Mouse (Mus musculus) bone marrow macrophage, adult 2 months (primary cell): Measurements from ENCODE around the gene Fbxl14. TPM values are rescaled to one million over a fixed set of nuclear protein-coding genes. Genes with fewer than 3 reads are reported as not detected.

ENCODE experiments used
- H3K27ac ChIP-seq: 2 replicates; pipeline ENCODE4 v1.5.1; 2012; ENCODE audit warnings: low read depth, low read length; ENCODE audit not compliant: insufficient read depth
- H3K4me1 ChIP-seq: 2 replicates; pipeline ENCODE4 v1.6.1; 2012; ENCODE audit warnings: low read length; ENCODE audit not compliant: control insufficient read depth, insufficient read depth
- H3K4me3 ChIP-seq: 2 replicates; pipeline ENCODE4 v1.5.1; 2012; ENCODE audit warnings: mild to moderate bottlenecking, low read length, moderate library complexity; ENCODE audit not compliant: insufficient read depth
- CTCF ChIP-seq: IDR thresholded peaks from 2 replicates; pipeline ENCODE4 v1.5.1; 2012; ENCODE audit warnings: low read depth, mild to moderate bottlenecking, low read length, moderate library complexity
- POLR2A ChIP-seq: IDR thresholded peaks from 2 replicates; pipeline ENCODE4 v1.6.1; 2012; ENCODE audit warnings: mild to moderate bottlenecking, low read depth, low read length, borderline replicate concordance
- polyA plus RNA-seq: library from polyadenylated mRNA; stranded (reverse); fragments of >200 nt; gene quantifications from 2 replicates; pipeline ENCODE4 v1.2.4, GENCODE M21; 2012; ENCODE audit not compliant: missing spikeins, insufficient read depth, insufficient read length

Gene Fbxl14
- polyA plus RNA-seq, 1 experiment, result 30.7 TPM

GRCm38 (mm10) chr6:119508634-119509375 lies 29.3 kb downstream of the Fbxl14 start:
- Histone ChIP-seq H3K4me3 (no peak overlapping the region), H3K27ac (no peak overlapping the region), H3K4me1 (no peaks in the 10 kb centered on the region)
- TF ChIP-seq CTCF (no peak), POLR2A (no peak)

DNA sequence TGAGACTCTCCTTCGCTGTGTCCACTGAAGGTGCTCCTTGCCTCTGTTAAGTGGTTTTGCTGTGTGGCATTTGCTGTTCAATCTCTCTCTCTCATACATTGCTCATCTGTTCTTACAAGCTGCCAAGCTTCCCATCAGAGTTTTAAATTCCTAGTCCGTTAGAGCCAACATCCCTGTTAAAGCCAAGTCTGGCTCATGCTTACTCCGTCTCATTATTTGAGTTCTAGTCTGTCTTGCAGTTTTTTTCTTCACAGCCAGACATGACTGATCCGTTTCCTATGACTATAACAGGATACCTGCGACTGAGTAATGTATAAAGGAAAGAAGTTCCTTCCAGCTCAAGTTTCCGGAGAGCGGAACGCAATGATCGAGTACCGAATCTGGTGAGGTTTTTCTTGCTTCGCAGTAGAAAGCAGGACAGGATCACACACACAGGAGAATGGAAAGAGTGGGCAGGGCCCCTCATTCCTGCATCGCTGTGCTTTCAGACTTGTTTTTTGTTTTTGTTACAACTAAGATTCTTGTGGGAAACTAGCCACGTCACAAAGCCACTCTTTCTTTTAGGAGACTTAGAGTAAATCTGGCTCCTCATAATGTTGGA lies 30.1 kb downstream of the Fbxl14 start:
- TF ChIP-seq POLR2A, result no peak
- TF ChIP-seq CTCF, result no peak
- Histone ChIP-seq H3K4me3 (no peak overlapping the region), H3K27ac (no peak overlapping the region), H3K4me1 (no peaks in the 10 kb centered on the region)

DNA sequence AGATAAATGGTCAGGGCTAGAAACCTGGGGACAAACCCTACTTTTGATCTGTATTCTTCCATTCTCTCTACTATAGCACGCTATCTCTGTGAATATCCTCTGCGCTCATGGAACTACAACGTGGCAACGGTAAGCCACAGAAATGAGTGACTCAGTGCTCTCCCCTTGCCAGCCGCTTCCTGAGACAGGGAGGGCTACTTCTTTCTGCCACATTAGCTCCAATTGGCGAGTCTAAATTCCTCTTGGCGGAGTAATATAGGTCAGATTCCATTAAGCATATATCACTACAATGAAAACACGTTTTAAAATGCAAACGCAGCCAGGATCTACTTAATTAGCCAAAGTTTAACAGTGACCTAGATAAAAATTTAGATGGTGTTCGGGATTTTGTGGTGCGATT lies 33.2 kb downstream of the Fbxl14 start:
- Histone ChIP-seq H3K4me3 (no peak overlapping the region), H3K27ac (no peak overlapping the region), H3K4me1 (no peaks in the 10 kb centered on the region)
- TF ChIP-seq CTCF (no peak), POLR2A (no peak)

DNA sequence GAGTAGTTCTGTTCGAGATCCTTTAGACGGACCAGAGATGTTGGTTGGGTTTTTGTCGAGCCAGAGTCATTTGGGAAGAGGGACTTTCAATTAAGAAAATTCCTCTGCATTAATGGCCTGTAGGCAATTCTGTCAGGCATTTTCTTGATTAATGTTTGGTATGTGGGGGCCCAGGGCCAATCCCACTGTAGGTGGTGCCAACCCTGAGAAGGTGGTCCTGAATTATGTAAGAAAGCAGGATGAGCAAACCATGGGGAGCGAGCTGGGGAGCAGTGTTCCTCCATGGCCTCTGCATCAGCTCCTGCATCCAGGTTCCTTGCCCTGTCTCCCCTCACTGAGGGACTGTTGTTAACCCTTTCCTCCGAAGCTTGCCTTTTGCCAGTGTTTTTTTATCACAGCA lies 34.0 kb downstream of the Fbxl14 start:
- Histone ChIP-seq H3K4me1 (no peaks in the 10 kb centered on the region), H3K4me3 (no peak overlapping the region), H3K27ac (no peak overlapping the region)
- TF ChIP-seq POLR2A (no peak), CTCF (no peak)

- Histone ChIP-seq H3K27ac (no peak overlapping the region), H3K4me3 (no peak overlapping the region), H3K4me1 (no peaks in the 10 kb centered on the region)
- TF ChIP-seq POLR2A (no peak), CTCF (no peak)
Observed at GRCm38 (mm10) chr6:119514085-119514484, 34.6 kb downstream of the Fbxl14 start.

- no peak overlapping the region for H3K27ac ChIP-seq
- no peak overlapping the region for H3K4me3 ChIP-seq
- no peaks in the 10 kb centered on the region for H3K4me1 ChIP-seq
- TF ChIP-seq CTCF (no peak), POLR2A (no peak)
Observed at GRCm38 (mm10) chr6:119520731-119521130, 41.3 kb downstream of the Fbxl14 start.

DNA sequence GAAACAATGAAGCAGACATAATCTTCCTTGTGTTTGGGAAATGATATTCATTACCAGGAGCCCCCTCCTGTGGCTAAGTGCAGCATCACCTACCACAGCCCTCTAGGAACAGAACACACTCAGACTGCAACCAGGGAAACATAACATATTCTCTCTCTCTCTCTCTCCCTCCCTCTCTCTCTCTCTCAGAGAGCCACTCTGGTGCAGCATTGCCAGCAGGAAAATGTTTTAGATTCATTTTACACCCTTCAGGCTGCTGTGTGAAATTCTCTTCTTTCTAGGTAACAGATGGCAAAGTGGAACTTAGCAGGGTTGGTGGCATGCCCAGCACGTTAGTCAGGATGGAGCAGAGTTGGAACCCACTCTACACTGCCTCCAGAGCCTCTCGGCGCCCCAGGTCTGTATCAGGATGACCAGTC lies 42.0 kb downstream of the Fbxl14 start:
- H3K4me1 ChIP-seq, result no peaks in the 10 kb centered on the region
- no peak overlapping the region for H3K4me3 ChIP-seq
- TF ChIP-seq POLR2A (no peak), CTCF (no peak)
- H3K27ac ChIP-seq, result no peak overlapping the region

- Histone ChIP-seq H3K4me1 (no peaks in the 10 kb centered on the region), H3K4me3 (no peak overlapping the region), H3K27ac (no peak overlapping the region)
- TF ChIP-seq POLR2A, result no peak
- no peak for TF ChIP-seq CTCF
Observed at GRCm38 (mm10) chr6:119521931-119522391, 42.5 kb downstream of the Fbxl14 start.

DNA sequence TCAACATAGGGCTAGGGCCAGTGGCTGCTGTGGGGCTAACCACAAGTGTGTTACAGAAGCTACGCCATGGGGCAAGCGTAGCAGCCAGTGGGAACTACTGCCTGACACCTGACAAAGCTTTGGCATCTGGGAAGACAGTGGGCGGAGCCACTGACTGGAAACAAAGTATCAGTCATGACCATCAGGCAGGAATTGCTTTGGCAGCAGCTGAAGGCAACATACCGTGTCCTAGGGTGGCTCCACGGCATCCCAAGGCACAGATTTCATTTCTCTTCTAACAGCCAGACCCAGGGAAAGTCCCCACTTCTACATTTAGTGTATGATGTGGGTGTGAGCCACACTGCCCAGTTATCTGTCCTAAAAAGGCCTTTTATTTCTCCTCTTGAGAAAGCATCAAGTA lies 47.0 kb downstream of the Fbxl14 start:
- no peaks in the 10 kb centered on the region for H3K4me1 ChIP-seq
- no peak overlapping the region for H3K4me3 ChIP-seq
- TF ChIP-seq CTCF (no peak), POLR2A (no peak)
- H3K27ac ChIP-seq, result no peak overlapping the region

- TF ChIP-seq POLR2A, result no peak
- no peak for TF ChIP-seq CTCF
- H3K4me3 ChIP-seq, result no peak overlapping the region
- H3K27ac ChIP-seq, result no peak overlapping the region
- no peaks in the 10 kb centered on the region for H3K4me1 ChIP-seq
Observed at GRCm38 (mm10) chr6:119529659-119530058, 50.2 kb downstream of the Fbxl14 start.

Other genes with a start within 250 kb of the Fbxl14 start
- gene Cacna2d4, start 243.1 kb upstream of the Fbxl14 start, polyA plus RNA-seq, result 0.27 TPM in 1 of 2 replicates, not detected in the other
- not detected in 2 replicates for gene Lrtm2, start 148.9 kb upstream of the Fbxl14 start, polyA plus RNA-seq
- 67.6 and 71.2 TPM in 2 replicates for gene Adipor2, start 62.0 kb upstream of the Fbxl14 start, polyA plus RNA-seq
- not detected in 2 replicates for gene Wnt5b, start 64.7 kb downstream of the Fbxl14 start, polyA plus RNA-seq